Mouse (Mus musculus) heart, adult 2 months (tissue): ENCODE measurements at regions not wholly inside any gene's neighbourhood (a gene's known extent, or its start where the extent isn't known, plus 50 kb on each side); places are given as distances from the start of the nearest gene placed in this dataset.

Source experiments
- DNase-seq, 2 experiments: peaks; one replicate each; pipeline ENCODE4 v3.0.0; 2021
- H3K27ac ChIP-seq: fragments of 200-600 bp; 2 replicates; pipeline ENCODE4 v1.8.1; 2022
- H3K27me3 ChIP-seq: fragments of 200-500 bp; 2 replicates; pipeline ENCODE4 v1.6.1; 2012; ENCODE audit warnings: mild to moderate bottlenecking, low read length, inconsistent platforms, mixed read lengths; ENCODE audit not compliant: control insufficient read depth, insufficient read depth
- H3K36me3 ChIP-seq: fragments of 200-500 bp; 2 replicates; pipeline ENCODE4 v1.6.1; 2012; ENCODE audit warnings: low read length, inconsistent platforms; ENCODE audit not compliant: control insufficient read depth, insufficient read depth
- H3K4me1 ChIP-seq: fragments of 200-500 bp; 2 replicates; pipeline ENCODE4 v1.6.1; 2011; ENCODE audit warnings: low read length; ENCODE audit not compliant: control insufficient read depth, insufficient read depth
- H3K4me3 ChIP-seq: fragments of 200-600 bp; 2 replicates; pipeline ENCODE4 v1.8.1; 2022
- H3K79me2 ChIP-seq: fragments of 200-500 bp; replicated peaks from 2 replicates; pipeline ENCODE4 v1.6.1; 2012; ENCODE audit warnings: mild to moderate bottlenecking, inconsistent platforms, low read length, moderate library complexity, mixed read lengths; ENCODE audit not compliant: control insufficient read depth, insufficient read depth
- H3K9ac ChIP-seq: fragments of 200-500 bp; 2 replicates; pipeline ENCODE4 v1.6.1; 2012; ENCODE audit warnings: low read depth, mild to moderate bottlenecking, control low read depth, inconsistent platforms, low read length, mixed read lengths
- CTCF ChIP-seq: fragments of 200-600 bp; IDR thresholded peaks from 2 replicates; pipeline ENCODE4 v1.8.1; 2022; ENCODE audit warnings: antibody characterized with exemption, mild to moderate bottlenecking, moderate library complexity
- EP300 ChIP-seq: fragments of 200-500 bp; IDR thresholded peaks from 2 replicates; pipeline ENCODE4 v1.6.1; 2011; ENCODE audit warnings: low read depth, low read length, control low read depth; ENCODE audit not compliant: insufficient read depth
- POLR2A ChIP-seq: fragments of 200-500 bp; IDR thresholded peaks from 2 replicates; pipeline ENCODE4 v1.6.1; 2011; ENCODE audit warnings: mild to moderate bottlenecking, low read depth, low read length, control low read depth; ENCODE audit not compliant: insufficient read depth
- WGBS: fragments of 180-500 bp; shearing (Covaris S2); methylation state at CpG from one replicate; pipeline ENCODE4 v1.1.7; 2018; 5-methylcytosine and 5-hydroxymethylcytosine counted together
- intact Hi-C: fragments of 180-260 bp; cut with DNase I; formaldehyde crosslinking; loops from one replicate; pipeline ENCODE4 v1.15.1; 2025

- DNase-seq: no peak
- Histone ChIP-seq H3K4me1 (no peaks in the 10 kb centered on the region), H3K4me3 (no peak overlapping the region), H3K27me3 (no peaks in the 10 kb centered on the region), H3K27ac (no peak overlapping the region), H3K79me2 (no peaks in the 10 kb centered on the region), H3K36me3 (no peaks in the 10 kb centered on the region), H3K9ac (no peak overlapping the region)
- WGBS: 48% methylated on average over 17 of the region's 17 CpGs
- intact Hi-C loops: loop anchor here (10.0 kb wide), 1 partner anchor 135 kb away; no protein-coding TSS in a partner anchor
- TF ChIP-seq EP300 (no peak), CTCF (no peak), POLR2A (no peak)
These were observed 64.5 kb upstream of the Nectin1 start for GRCm38 (mm10) chr9:43679331-43679730.

GRCm38 (mm10) chr9:43681317-43681716 lies 62.5 kb upstream of the Nectin1 start:
- H3K4me1 ChIP-seq: no peaks in the 10 kb centered on the region
- H3K9ac ChIP-seq: no peak overlapping the region
- WGBS: 62% methylated on average over 3 of the region's 3 CpGs
- no peak overlapping the region for H3K4me3 ChIP-seq
- no peaks in the 10 kb centered on the region for H3K27me3 ChIP-seq
- H3K36me3 ChIP-seq: no peaks in the 10 kb centered on the region
- intact Hi-C loops: no loop called here
- H3K27ac ChIP-seq: no peak overlapping the region
- no peak for TF ChIP-seq POLR2A
- TF ChIP-seq CTCF: no peak
- no peak for TF ChIP-seq EP300
- no peak for DNase-seq
- H3K79me2 ChIP-seq: no peaks in the 10 kb centered on the region

GRCm38 (mm10) chr9:43682102-43682501 lies 61.7 kb upstream of the Nectin1 start:
- Histone ChIP-seq H3K4me3 (no peak overlapping the region), H3K9ac (no peak overlapping the region), H3K36me3 (no peaks in the 10 kb centered on the region), H3K27ac (no peak overlapping the region), H3K4me1 (no peaks in the 10 kb centered on the region), H3K27me3 (no peaks in the 10 kb centered on the region), H3K79me2 (no peaks in the 10 kb centered on the region)
- intact Hi-C loops: no loop called here
- WGBS: 46% methylated on average over 5 of the region's 5 CpGs
- TF ChIP-seq CTCF (no peak), EP300 (no peak), POLR2A (no peak)
- no peak for DNase-seq

- no peaks in the 10 kb centered on the region for H3K4me1 ChIP-seq
- H3K9ac ChIP-seq: no peak overlapping the region
- no peak overlapping the region for H3K4me3 ChIP-seq
- DNase-seq: no peak
- no peak for TF ChIP-seq EP300
- no peak for TF ChIP-seq POLR2A
- TF ChIP-seq CTCF: no peak
- no peaks in the 10 kb centered on the region for H3K27me3 ChIP-seq
- H3K36me3 ChIP-seq: no peaks in the 10 kb centered on the region
- intact Hi-C loops: no loop called here
- 40% methylated on average over 5 of the region's 5 CpGs for WGBS
- no peaks in the 10 kb centered on the region for H3K79me2 ChIP-seq
- no peak overlapping the region for H3K27ac ChIP-seq
These were observed 59.2 kb upstream of the Nectin1 start for GRCm38 (mm10) chr9:43684596-43684995.

GRCm38 (mm10) chr9:43692015-43692414 lies 51.8 kb upstream of the Nectin1 start:
- Histone ChIP-seq H3K9ac (no peak overlapping the region), H3K79me2 (no peaks in the 10 kb centered on the region), H3K27me3 (0 out of 2 replicates have a peak, but pooled peaks cover 2% of the 10 kb centered on the region), H3K27ac (no peak overlapping the region), H3K4me3 (no peak overlapping the region), H3K36me3 (no peaks in the 10 kb centered on the region), H3K4me1 (no peaks in the 10 kb centered on the region)
- 48% methylated on average over 1 of the region's 1 CpGs for WGBS
- DNase-seq: no peak
- intact Hi-C loops: no loop called here
- TF ChIP-seq CTCF: no peak
- TF ChIP-seq EP300: no peak

- no peaks in the 10 kb centered on the region for H3K36me3 ChIP-seq
- intact Hi-C loops: no loop called here
- TF ChIP-seq CTCF: no peak
- TF ChIP-seq POLR2A: no peak
- TF ChIP-seq EP300: no peak
- no peak overlapping the region for H3K4me3 ChIP-seq
- H3K27me3 ChIP-seq: 0 out of 2 replicates have a peak, but pooled peaks cover 2% of the 10 kb centered on the region
- no peaks in the 10 kb centered on the region for H3K79me2 ChIP-seq
- no peak for DNase-seq
- H3K4me1 ChIP-seq: no peaks in the 10 kb centered on the region
- 84% methylated on average over 10 of the region's 10 CpGs for WGBS
- no peak overlapping the region for H3K27ac ChIP-seq
- H3K9ac ChIP-seq: no peak overlapping the region
These were observed 51.2 kb upstream of the Nectin1 start for GRCm38 (mm10) chr9:43692538-43692937.
